Mouse (Mus musculus): Measurements from ENCODE around the gene Fance.

GRCm38 (mm10) chr17:28373821-28374220 is 60.5 kb downstream of the Fance start:
- no peak for TF ChIP-seq MYOG (IDR thresholded peaks at IDR 0.05; ENCODE audit: control insufficient read depth, extremely low read depth, insufficient read length)
- peak; percentile 86 for TF ChIP-seq CTCF (IDR thresholded peaks at IDR 0.05; ENCODE audit: control insufficient read depth, insufficient read depth, insufficient read length)
- TF ChIP-seq CEBPB (IDR thresholded peaks at IDR 0.05; ENCODE audit: low read depth) = no peak
- TF ChIP-seq MYOD1 (IDR thresholded peaks at IDR 0.05; ENCODE audit: control insufficient read depth, insufficient read length, low read depth) = no peak
- no peak for TF ChIP-seq USF1 (IDR thresholded peaks at IDR 0.05; ENCODE audit: low read depth)

All from C2C12 (cell line).